Mouse (Mus musculus): ENCODE results near the gene Plekho2.

Gene Plekho2

GRCm38 (mm10) chr9:65552711-65553110 lies 27.1 kb downstream of the Plekho2 start:
- no peak for DNase-seq (ENCODE audit: low read depth)

- DNase-seq (ENCODE audit: low read depth), result no peak
Measured at GRCm38 (mm10) chr9:65552141-65552540, 27.7 kb downstream of the Plekho2 start.

GRCm38 (mm10) chr9:65551035-65551434 lies 28.8 kb downstream of the Plekho2 start:
- DNase-seq (ENCODE audit: low read depth), result no peak

- DNase-seq (ENCODE audit: low read depth), result no peak
Measured at GRCm38 (mm10) chr9:65550079-65550831, 29.6 kb downstream of the Plekho2 start.

- DNase-seq (ENCODE audit: low read depth), result no peak
Measured at GRCm38 (mm10) chr9:65549643-65550042, 30.2 kb downstream of the Plekho2 start.

GRCm38 (mm10) chr9:65549139-65549538 lies 30.7 kb downstream of the Plekho2 start:
- DNase-seq (ENCODE audit: low read depth), result no peak

- DNase-seq (ENCODE audit: low read depth), result no peak
Measured at GRCm38 (mm10) chr9:65548311-65548710, 31.5 kb downstream of the Plekho2 start.

- no peak for DNase-seq (ENCODE audit: low read depth)
Measured at GRCm38 (mm10) chr9:65547844-65548243, 32.0 kb downstream of the Plekho2 start.

GRCm38 (mm10) chr9:65547111-65547510 lies 32.7 kb downstream of the Plekho2 start:
- DNase-seq (ENCODE audit: low read depth), result no peak

GRCm38 (mm10) chr9:65546413-65546695 lies 33.5 kb downstream of the Plekho2 start:
- no peak for DNase-seq (ENCODE audit: low read depth)

GRCm38 (mm10) chr9:65545635-65546412 lies 34.0 kb downstream of the Plekho2 start:
- no peak for DNase-seq (ENCODE audit: low read depth)

- no peak for DNase-seq (ENCODE audit: low read depth)
Measured at GRCm38 (mm10) chr9:65542111-65542524, 37.7 kb downstream of the Plekho2 start.

- DNase-seq (ENCODE audit: low read depth), result peak; percentile 84
Measured at GRCm38 (mm10) chr9:65541126-65542068, 38.4 kb downstream of the Plekho2 start.

- DNase-seq (ENCODE audit: low read depth), result no peak
Measured at GRCm38 (mm10) chr9:65539697-65540096, 40.1 kb downstream of the Plekho2 start.

- DNase-seq (ENCODE audit: low read depth), result no peak
Measured at GRCm38 (mm10) chr9:65537901-65538630, 41.8 kb downstream of the Plekho2 start.

- no peak for DNase-seq (ENCODE audit: low read depth)
Measured at GRCm38 (mm10) chr9:65536491-65536890, 43.3 kb downstream of the Plekho2 start.

- DNase-seq (ENCODE audit: low read depth), result no peak
Measured at GRCm38 (mm10) chr9:65535789-65536469, 43.9 kb downstream of the Plekho2 start.

- DNase-seq (ENCODE audit: low read depth), result no peak
Measured at GRCm38 (mm10) chr9:65535191-65535722, 44.6 kb downstream of the Plekho2 start.

- DNase-seq (ENCODE audit: low read depth), result no peak
Measured at GRCm38 (mm10) chr9:65534111-65534510, 45.7 kb downstream of the Plekho2 start.

- no peak for DNase-seq (ENCODE audit: low read depth)
Measured at GRCm38 (mm10) chr9:65532986-65533385, 46.9 kb downstream of the Plekho2 start.

- no peak for DNase-seq (ENCODE audit: low read depth)
Measured at GRCm38 (mm10) chr9:65531283-65531682, 48.6 kb downstream of the Plekho2 start.
